Mouse (Mus musculus) midbrain, embryonic 15.5 days (tissue): ENCODE measurements at regions not wholly inside any gene's neighbourhood (a gene's known extent, or its start where the extent isn't known, plus 50 kb on each side); places are given as distances from the start of the nearest gene placed in this dataset.

Experiments
- ATAC-seq: fragments of 200-750 bp; cut with Nextera tagmentation; replicated peaks from 2 replicates; pipeline ENCODE4 v1.8.0; 2017; ENCODE audit warnings: moderate TSS enrichment
- H3K27ac ChIP-seq: fragments of 300-500 bp; sonication (generic); 2 replicates; pipeline ENCODE4 v1.5.1; 2015; ENCODE audit warnings: mild to moderate bottlenecking, inconsistent platforms
- H3K27me3 ChIP-seq: fragments of 300-500 bp; sonication (generic); replicated peaks from 2 replicates; pipeline ENCODE4 v1.6.1; 2015; ENCODE audit warnings: inconsistent platforms
- H3K36me3 ChIP-seq: fragments of 300-500 bp; sonication (generic); replicated peaks from 2 replicates; pipeline ENCODE4 v1.6.1; 2015; ENCODE audit warnings: inconsistent platforms
- H3K4me1 ChIP-seq: fragments of 300-500 bp; sonication (generic); 2 replicates; pipeline ENCODE4 v1.6.1; 2015; ENCODE audit warnings: inconsistent platforms
- H3K4me2 ChIP-seq: fragments of 300-500 bp; sonication (generic); 2 replicates; pipeline ENCODE4 v1.6.1; 2015; ENCODE audit warnings: inconsistent platforms, mild to moderate bottlenecking, moderate library complexity
- H3K4me3 ChIP-seq: fragments of 300-500 bp; sonication (generic); 2 replicates; pipeline ENCODE4 v1.5.1; 2015; ENCODE audit warnings: mild to moderate bottlenecking, inconsistent platforms
- H3K9ac ChIP-seq: fragments of 300-500 bp; sonication (generic); 2 replicates; pipeline ENCODE4 v1.6.1; 2015; ENCODE audit warnings: mild to moderate bottlenecking, inconsistent platforms
- H3K9me3 ChIP-seq: fragments of 300-500 bp; sonication (generic); 2 replicates; pipeline ENCODE4 v1.6.1; 2016; ENCODE audit warnings: inconsistent platforms
- WGBS: fragments of 180-500 bp; shearing (Covaris S2); methylation state at CpG from one replicate; pipeline ENCODE4 v1.1.7; 2015; ENCODE audit warnings: mixed read lengths; 5-methylcytosine and 5-hydroxymethylcytosine counted together

DNA sequence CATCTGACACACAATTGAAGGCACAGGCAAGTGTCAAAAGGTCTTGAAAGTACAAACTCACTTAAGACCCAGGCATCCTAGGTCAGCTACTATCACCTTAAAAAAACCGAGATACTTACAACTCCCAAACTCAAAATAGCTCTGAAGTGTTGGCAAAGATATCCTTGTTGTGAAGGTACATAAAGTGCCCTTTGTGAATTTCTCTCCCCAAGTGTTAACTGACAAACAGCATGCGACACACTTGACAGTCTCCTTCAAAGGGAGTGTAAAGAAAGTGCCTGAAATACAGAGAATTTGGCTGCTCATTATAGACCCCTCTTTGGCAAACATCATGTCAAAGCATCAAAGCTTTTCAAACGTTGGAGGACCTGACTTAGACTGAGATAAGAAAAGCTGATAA, 2634.2 kb downstream of the 9330182O14Rik start:
- Histone ChIP-seq H3K27me3 (no peaks in the 10 kb centered on the region), H3K4me1 (no peaks in the 10 kb centered on the region), H3K9me3 (no peaks in the 10 kb centered on the region), H3K9ac (no peak overlapping the region), H3K4me2 (no peak overlapping the region), H3K36me3 (no peaks in the 10 kb centered on the region), H3K27ac (no peak overlapping the region), H3K4me3 (no peak overlapping the region)
- 33% methylated on average over 3 of the region's 3 CpGs for WGBS
- ATAC-seq, result no peak

DNA sequence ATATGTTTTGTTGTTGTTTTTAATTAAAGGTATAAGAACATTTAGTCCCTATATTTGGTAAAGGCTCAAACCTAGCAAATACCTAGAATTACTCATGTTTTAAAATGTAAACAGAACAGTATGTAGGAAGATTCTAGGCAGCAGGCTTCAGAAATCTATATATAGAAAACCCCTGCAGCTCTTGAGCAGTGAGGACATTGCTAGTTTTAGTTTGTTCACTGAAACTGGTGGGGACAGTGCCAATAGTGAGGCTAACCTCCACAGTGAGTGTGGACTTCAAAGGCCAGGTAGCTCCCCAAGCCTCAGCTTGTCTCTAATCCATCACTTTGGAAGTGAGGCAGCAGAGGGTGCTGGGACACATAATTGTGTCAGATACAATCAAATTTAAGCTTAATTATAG, 2645.7 kb downstream of the 9330182O14Rik start:
- no peaks in the 10 kb centered on the region for H3K27me3 ChIP-seq
- ATAC-seq, result no peak

DNA sequence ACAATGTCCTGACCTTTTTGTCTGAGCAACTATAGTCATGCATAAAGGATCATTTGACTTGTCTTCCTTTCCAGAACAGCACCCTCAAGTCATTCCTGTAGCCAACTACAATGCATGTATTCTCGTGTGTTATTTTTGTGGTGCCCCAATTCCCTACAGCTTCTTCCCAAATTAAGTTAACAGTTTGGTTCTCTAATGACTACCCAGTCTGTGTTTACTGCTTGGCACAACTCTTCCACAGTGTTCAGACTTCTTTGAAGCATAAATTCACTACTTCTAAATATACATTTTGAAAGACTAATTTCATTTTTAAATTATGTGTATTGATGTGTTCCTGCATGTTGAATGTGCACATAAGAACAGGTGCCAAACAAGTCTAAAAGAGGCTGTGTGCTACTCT, 2667.1 kb downstream of the 9330182O14Rik start:
- Histone ChIP-seq H3K4me1 (no peaks in the 10 kb centered on the region), H3K27me3 (no peaks in the 10 kb centered on the region), H3K27ac (no peak overlapping the region), H3K36me3 (no peaks in the 10 kb centered on the region), H3K9me3 (no peaks in the 10 kb centered on the region), H3K4me3 (no peak overlapping the region), H3K4me2 (no peak overlapping the region), H3K9ac (no peak overlapping the region)
- 79% methylated on average over 1 of the region's 1 CpGs for WGBS
- ATAC-seq, result no peak

More for the DNA sequence above, 2645.7 kb downstream of the 9330182O14Rik start:
- H3K4me1 ChIP-seq, result no peaks in the 10 kb centered on the region
- H3K9me3 ChIP-seq, result no peaks in the 10 kb centered on the region
- H3K36me3 ChIP-seq, result no peaks in the 10 kb centered on the region
- H3K27ac ChIP-seq, result no peak overlapping the region
- H3K4me2 ChIP-seq, result no peak overlapping the region
- H3K9ac ChIP-seq, result no peak overlapping the region
- no peak overlapping the region for H3K4me3 ChIP-seq

DNA sequence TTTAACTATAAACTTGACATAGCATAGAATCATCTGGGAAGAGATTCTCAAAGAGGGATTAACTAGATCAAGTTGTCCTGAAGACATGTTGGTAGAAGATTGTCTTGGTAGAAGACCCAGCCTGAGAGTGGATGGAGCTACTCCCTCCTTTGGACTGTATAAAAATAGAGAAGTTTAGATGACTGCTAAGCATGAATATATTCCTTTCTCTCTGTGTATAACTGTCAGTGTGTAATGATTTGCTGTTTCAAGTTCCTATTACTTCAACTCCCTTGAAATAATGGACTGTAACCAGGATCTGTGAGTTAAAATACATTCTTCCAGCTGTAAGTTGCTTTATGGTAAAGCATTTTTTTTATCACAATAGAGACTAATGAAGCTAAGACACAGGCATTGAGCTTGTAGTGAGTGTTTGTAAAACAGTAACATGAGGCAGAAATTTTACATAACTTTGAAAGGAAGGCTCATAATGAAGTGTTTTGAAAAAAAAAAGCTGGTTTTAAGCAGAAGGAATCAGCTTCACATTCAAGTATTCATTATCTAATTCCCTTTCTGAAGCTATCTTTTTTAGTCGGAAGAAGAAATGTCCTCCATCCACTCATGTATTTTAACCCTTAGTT, 2676.8 kb downstream of the 9330182O14Rik start:
- ATAC-seq, result no peak
- WGBS, result 85% methylated on average over 1 of the region's 1 CpGs

DNA sequence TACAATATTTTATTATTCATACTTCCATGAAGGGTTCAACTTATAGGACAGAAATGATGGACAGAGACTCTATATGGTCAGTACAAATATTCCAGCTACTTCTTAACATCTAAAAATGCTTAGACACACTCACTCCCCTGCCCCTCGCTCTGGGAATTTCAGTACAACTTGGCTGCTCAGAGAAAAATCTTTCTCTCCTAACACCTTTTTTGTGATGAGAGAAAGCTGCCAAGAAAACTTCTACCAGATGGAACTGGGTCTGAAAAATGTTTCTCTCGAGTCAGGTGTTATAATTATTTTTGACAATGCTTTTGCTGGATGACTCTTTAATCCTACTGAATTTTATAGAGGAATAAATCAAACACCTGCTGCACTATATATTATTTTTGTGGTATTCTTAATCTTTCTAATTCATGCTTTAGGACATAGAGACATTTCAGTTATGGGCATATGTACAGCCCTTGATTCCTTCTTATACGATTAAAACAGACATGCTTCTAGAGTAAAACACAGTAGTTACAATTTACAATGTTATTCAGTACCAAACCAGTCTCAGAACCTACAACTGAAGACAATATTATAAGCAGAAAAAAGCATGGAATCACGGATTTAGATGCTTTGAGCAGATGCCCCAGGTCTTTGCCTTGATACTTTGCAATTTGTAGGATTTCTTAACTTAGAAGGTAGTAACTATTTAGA, 2681.0 kb downstream of the 9330182O14Rik start:
- no peak for ATAC-seq
- 78% methylated on average over 4 of the region's 4 CpGs for WGBS
- no peaks in the 10 kb centered on the region for H3K4me1 ChIP-seq

More for the DNA sequence above, 2676.8 kb downstream of the 9330182O14Rik start:
- Histone ChIP-seq H3K4me1 (no peaks in the 10 kb centered on the region), H3K9me3 (no peaks in the 10 kb centered on the region), H3K4me3 (no peak overlapping the region), H3K4me2 (no peak overlapping the region), H3K27me3 (no peaks in the 10 kb centered on the region), H3K27ac (no peak overlapping the region), H3K36me3 (no peaks in the 10 kb centered on the region), H3K9ac (no peak overlapping the region)

DNA sequence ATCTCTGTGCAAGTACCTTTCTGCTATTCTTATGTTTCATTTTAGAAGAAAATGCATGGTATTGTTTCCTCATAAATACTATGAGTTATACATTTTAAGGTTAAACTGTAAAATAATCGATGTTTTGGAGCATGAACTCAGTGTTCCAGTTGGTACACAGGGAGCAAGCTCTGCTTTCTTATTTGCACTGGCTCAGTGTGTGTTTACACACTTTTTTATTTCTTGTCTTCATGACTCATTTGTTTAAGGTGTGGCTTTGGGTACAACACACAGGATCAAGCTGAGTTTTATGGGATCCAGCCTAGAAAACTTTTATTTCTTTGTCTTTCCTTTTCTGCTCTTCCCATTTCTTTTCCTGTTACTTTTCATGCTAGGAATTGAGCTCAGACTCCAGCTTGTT, 2704.7 kb downstream of the 9330182O14Rik start:
- no peak overlapping the region for H3K9ac ChIP-seq
- H3K9me3 ChIP-seq, result no peaks in the 10 kb centered on the region
- H3K27ac ChIP-seq, result no peak overlapping the region
- H3K4me2 ChIP-seq, result no peak overlapping the region
- H3K4me3 ChIP-seq, result no peak overlapping the region
- no peaks in the 10 kb centered on the region for H3K36me3 ChIP-seq
- WGBS, result 91% methylated on average over 1 of the region's 1 CpGs
- H3K4me1 ChIP-seq, result no peaks in the 10 kb centered on the region
- no peak for ATAC-seq
- no peaks in the 10 kb centered on the region for H3K27me3 ChIP-seq

More for the DNA sequence above, 2681.0 kb downstream of the 9330182O14Rik start:
- Histone ChIP-seq H3K4me3 (no peak overlapping the region), H3K9me3 (no peaks in the 10 kb centered on the region), H3K9ac (no peak overlapping the region), H3K4me2 (no peak overlapping the region), H3K27ac (no peak overlapping the region), H3K36me3 (no peaks in the 10 kb centered on the region), H3K27me3 (no peaks in the 10 kb centered on the region)

DNA sequence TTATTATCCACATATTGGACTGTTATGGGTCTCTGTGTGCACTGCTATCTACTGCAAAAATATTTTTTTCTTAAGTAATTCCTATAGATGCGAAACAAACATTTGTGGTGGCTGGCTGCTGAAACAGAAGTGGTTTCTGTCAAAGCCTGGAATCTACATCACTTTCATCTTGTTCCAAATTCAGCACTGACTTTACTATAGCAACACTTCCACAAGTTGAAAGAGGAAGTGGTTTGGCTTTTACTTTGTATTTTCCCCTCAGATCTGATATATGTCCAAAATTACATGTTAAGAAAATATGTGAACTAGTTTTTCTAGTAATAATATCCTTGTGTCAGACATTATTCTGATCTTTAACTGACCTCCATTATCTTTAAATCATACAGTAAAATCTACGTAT, 2715.8 kb downstream of the 9330182O14Rik start:
- Histone ChIP-seq H3K9me3 (no peaks in the 10 kb centered on the region), H3K27me3 (no peaks in the 10 kb centered on the region), H3K27ac (no peak overlapping the region), H3K9ac (no peak overlapping the region), H3K4me2 (no peak overlapping the region), H3K36me3 (no peaks in the 10 kb centered on the region), H3K4me1 (no peaks in the 10 kb centered on the region), H3K4me3 (no peak overlapping the region)
- 97% methylated on average over 2 of the region's 2 CpGs for WGBS
- ATAC-seq, result no peak

DNA sequence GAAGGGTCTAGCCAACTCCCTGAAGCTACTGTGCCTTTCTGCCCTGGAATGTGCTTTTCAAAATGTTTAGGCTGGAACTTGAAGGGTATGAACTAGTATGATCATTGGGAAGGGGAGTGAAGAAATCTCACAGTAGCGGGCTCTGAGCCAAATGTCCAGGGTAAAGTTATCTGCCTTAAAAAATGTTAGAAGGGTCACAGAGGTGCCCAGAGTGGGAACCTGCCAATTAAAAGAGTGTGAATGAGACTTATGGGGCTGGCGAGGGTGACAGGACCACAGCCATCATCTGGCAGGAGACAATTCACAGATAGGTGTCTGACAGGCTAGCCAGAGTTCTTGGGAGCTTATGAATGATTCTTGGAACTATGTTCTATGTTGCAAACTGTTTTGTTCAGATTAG, 2738.3 kb downstream of the 9330182O14Rik start:
- no peak overlapping the region for H3K4me2 ChIP-seq
- no peak for ATAC-seq
- H3K36me3 ChIP-seq, result no peaks in the 10 kb centered on the region
- H3K9ac ChIP-seq, result no peak overlapping the region
- no peaks in the 10 kb centered on the region for H3K9me3 ChIP-seq
- no peak overlapping the region for H3K27ac ChIP-seq
- 80% methylated on average over 2 of the region's 2 CpGs for WGBS
- H3K4me1 ChIP-seq, result no peaks in the 10 kb centered on the region
- no peaks in the 10 kb centered on the region for H3K27me3 ChIP-seq
- H3K4me3 ChIP-seq, result no peak overlapping the region

DNA sequence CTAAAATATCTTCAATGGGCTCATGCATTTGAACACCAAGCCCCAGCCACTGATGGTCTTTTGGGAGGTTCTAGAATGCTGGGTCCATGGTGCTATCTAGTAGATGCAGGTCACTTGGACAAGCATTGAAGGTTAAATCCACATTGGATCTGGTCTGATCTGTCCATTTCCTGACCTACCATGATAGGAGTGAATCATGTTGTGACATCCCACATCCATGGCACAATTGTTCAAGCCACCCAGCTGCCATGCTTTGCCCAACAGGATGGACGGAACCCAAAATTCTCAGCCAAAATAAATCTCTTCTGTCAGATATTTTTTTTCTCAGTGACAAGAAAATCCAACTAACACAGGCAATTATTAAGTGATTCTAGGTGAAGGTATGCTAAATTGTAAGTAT, 2760.4 kb downstream of the 9330182O14Rik start:
- H3K4me2 ChIP-seq, result no peak overlapping the region
- no peak for ATAC-seq
- H3K36me3 ChIP-seq, result no peaks in the 10 kb centered on the region
- H3K9ac ChIP-seq, result no peak overlapping the region
- no peaks in the 10 kb centered on the region for H3K4me1 ChIP-seq
- H3K27me3 ChIP-seq, result no peaks in the 10 kb centered on the region
- no peaks in the 10 kb centered on the region for H3K9me3 ChIP-seq
- H3K27ac ChIP-seq, result no peak overlapping the region
- no peak overlapping the region for H3K4me3 ChIP-seq
- WGBS, result 93% methylated on average over 1 of the region's 1 CpGs

DNA sequence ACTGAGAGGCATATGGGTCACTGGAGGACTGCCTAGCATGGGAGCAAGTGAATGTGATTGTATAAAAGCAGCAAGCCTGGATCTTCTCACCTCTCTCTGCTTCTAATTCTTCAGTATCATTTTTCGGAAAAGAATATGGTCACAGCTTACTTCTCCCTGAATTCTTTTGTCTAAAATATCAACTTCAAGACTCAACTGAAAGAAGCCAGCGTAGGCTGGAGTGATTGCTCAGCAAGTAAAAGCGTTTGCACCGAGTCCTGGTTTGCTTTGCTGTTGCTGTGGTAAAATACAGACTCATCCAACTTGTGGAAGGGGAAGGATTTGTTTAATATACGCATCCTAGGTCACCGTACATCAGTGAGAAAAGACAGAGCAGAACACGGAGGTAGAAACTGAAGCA, 2765.9 kb downstream of the 9330182O14Rik start:
- no peak overlapping the region for H3K27ac ChIP-seq
- H3K4me2 ChIP-seq, result no peak overlapping the region
- H3K9ac ChIP-seq, result no peak overlapping the region
- no peaks in the 10 kb centered on the region for H3K27me3 ChIP-seq
- H3K4me1 ChIP-seq, result no peaks in the 10 kb centered on the region
- ATAC-seq, result no peak
- H3K36me3 ChIP-seq, result no peaks in the 10 kb centered on the region
- 91% methylated on average over 7 of the region's 7 CpGs for WGBS
- no peaks in the 10 kb centered on the region for H3K9me3 ChIP-seq
- H3K4me3 ChIP-seq, result no peak overlapping the region

DNA sequence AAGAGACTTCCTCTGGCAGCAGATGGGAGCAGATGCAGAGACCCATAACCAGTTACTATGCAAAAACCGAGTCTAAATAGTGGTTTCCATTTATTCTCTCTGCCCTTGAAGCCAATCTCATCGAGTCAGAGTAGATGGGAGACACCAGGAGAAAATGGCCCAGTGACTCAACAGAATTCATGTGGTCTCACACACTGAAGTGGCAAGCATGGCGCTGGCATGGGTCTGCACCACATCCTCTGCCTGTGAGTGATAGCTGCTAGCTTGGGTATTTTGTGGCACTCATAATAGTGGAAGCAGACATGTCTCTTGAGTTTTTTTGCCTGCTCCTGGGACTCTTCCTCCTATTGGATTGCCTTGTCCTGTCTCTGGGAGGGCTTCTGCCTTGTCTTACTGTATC, 2767.6 kb downstream of the 9330182O14Rik start:
- no peak for ATAC-seq
- Histone ChIP-seq H3K9me3 (no peaks in the 10 kb centered on the region), H3K27ac (no peak overlapping the region), H3K4me1 (no peaks in the 10 kb centered on the region), H3K9ac (no peak overlapping the region), H3K36me3 (no peaks in the 10 kb centered on the region), H3K4me2 (no peak overlapping the region), H3K4me3 (no peak overlapping the region), H3K27me3 (no peaks in the 10 kb centered on the region)
- WGBS, result 85% methylated on average over 3 of the region's 3 CpGs

DNA sequence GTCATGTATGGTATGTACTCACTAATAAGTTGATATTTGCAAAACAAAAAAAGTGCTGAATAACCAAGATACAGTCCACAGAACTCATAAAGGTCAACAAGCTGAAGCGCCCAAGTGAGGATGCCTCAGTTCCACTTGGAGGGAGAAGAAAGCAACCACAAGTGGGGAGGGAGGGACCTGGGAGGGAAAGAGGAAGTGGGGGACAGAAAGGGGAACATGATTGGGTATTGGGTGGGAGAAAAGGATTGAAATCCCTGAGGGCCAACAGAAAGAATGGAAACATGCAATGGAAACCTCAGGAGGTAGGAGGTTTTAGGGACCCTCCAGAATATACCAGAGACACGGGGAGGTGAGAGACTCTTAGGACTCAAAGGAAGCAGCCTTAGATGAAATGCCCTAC, 2777.2 kb downstream of the 9330182O14Rik start:
- H3K27ac ChIP-seq, result no peak overlapping the region
- no peak overlapping the region for H3K4me2 ChIP-seq
- no peaks in the 10 kb centered on the region for H3K4me1 ChIP-seq
- H3K36me3 ChIP-seq, result no peaks in the 10 kb centered on the region
- H3K4me3 ChIP-seq, result no peak overlapping the region
- ATAC-seq, result no peak
- no peaks in the 10 kb centered on the region for H3K9me3 ChIP-seq
- no peak overlapping the region for H3K9ac ChIP-seq
- WGBS, result 82% methylated on average over 2 of the region's 2 CpGs
- H3K27me3 ChIP-seq, result no peaks in the 10 kb centered on the region

DNA sequence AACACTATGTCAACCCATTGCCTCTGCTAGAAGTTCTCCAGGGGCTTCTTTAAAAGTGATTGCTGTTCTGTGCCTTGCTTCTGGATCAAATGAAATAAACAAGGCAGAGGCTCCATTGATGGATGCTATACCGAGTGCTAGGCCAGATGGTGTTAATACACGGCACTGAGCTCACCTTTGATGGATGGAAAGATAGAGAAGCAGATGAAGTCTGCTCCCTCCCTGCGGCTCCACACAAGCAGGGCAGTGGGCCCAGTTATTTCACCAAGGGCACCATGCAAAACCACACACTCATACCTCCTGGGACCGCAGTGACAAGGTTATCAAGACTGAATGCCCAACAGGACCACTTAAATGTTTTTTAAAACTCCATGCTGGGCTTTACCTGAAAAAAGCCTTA, 2778.7 kb downstream of the 9330182O14Rik start:
- Histone ChIP-seq H3K4me3 (no peak overlapping the region), H3K27ac (no peak overlapping the region), H3K9ac (no peak overlapping the region), H3K36me3 (no peaks in the 10 kb centered on the region), H3K27me3 (no peaks in the 10 kb centered on the region), H3K4me2 (no peak overlapping the region), H3K9me3 (no peaks in the 10 kb centered on the region), H3K4me1 (no peaks in the 10 kb centered on the region)
- 0 out of 2 replicates have a peak, but pooled peaks have one; percentile 25 for ATAC-seq
- 73% methylated on average over 4 of the region's 4 CpGs for WGBS
